Mouse (Mus musculus) spleen, adult 2 months (tissue): ENCODE data around the gene Insm1. TPM values are rescaled to one million over a fixed set of nuclear protein-coding genes. Genes with fewer than 3 reads are reported as not detected.

Experiments used
- DNase-seq, 2 experiments: peaks; one replicate each; pipeline versions ENCODE4 v3.0.0 to v3.0.0-alpha.2; 2012 to 2021; ENCODE audit warnings: low spot score in 2 of 2, low read depth in 1 of 2
- H3K27ac ChIP-seq: fragments of 200-500 bp; 2 replicates; pipeline ENCODE4 v1.5.1; 2012; ENCODE audit warnings: low read length, inconsistent platforms; ENCODE audit not compliant: insufficient read depth
- H3K27me3 ChIP-seq: fragments of 200-500 bp; 2 replicates; pipeline ENCODE4 v1.6.1; 2012; ENCODE audit warnings: mild to moderate bottlenecking, moderate library complexity, low read length, inconsistent platforms; ENCODE audit not compliant: control insufficient read depth, insufficient read depth
- H3K36me3 ChIP-seq: fragments of 200-500 bp; 2 replicates; pipeline ENCODE4 v1.6.1; 2012; ENCODE audit warnings: mild to moderate bottlenecking, low read length, inconsistent platforms; ENCODE audit not compliant: control insufficient read depth, insufficient read depth
- H3K4me1 ChIP-seq: fragments of 200-500 bp; 2 replicates; pipeline ENCODE4 v1.6.1; 2011; ENCODE audit warnings: inconsistent platforms; ENCODE audit not compliant: control insufficient read depth, insufficient read depth, insufficient read length
- H3K4me3 ChIP-seq: fragments of 200-500 bp; 2 replicates; pipeline ENCODE4 v1.5.1; 2011; ENCODE audit warnings: mild to moderate bottlenecking, inconsistent platforms; ENCODE audit not compliant: insufficient read depth, insufficient read length; ENCODE audit errors: extremely low read depth
- CTCF ChIP-seq: fragments of 200-500 bp; IDR thresholded peaks from 2 replicates; pipeline ENCODE4 v1.5.1; 2011; ENCODE audit warnings: mild to moderate bottlenecking, inconsistent platforms; ENCODE audit not compliant: insufficient read depth, insufficient read length, insufficient replicate concordance; ENCODE audit errors: extremely low read depth
- POLR2A ChIP-seq: fragments of 200-500 bp; IDR thresholded peaks from 2 replicates; pipeline ENCODE4 v1.6.1; 2011; ENCODE audit warnings: low read depth, low read length, inconsistent platforms
- WGBS: fragments of 180-500 bp; shearing (Covaris S2); methylation state at CpG from one replicate; pipeline ENCODE4 v1.1.7; 2018; 5-methylcytosine and 5-hydroxymethylcytosine counted together
- polyA plus RNA-seq: library from polyadenylated mRNA; depleted of rRNA; stranded (reverse); fragments of >200 nt; gene quantifications from 2 replicates; pipeline ENCODE4 v1.2.3, GENCODE M21; 2012; rRNA removed

The Insm1 gene
- 1.3 and 3.1 TPM in 2 replicates for polyA plus RNA-seq

DNA sequence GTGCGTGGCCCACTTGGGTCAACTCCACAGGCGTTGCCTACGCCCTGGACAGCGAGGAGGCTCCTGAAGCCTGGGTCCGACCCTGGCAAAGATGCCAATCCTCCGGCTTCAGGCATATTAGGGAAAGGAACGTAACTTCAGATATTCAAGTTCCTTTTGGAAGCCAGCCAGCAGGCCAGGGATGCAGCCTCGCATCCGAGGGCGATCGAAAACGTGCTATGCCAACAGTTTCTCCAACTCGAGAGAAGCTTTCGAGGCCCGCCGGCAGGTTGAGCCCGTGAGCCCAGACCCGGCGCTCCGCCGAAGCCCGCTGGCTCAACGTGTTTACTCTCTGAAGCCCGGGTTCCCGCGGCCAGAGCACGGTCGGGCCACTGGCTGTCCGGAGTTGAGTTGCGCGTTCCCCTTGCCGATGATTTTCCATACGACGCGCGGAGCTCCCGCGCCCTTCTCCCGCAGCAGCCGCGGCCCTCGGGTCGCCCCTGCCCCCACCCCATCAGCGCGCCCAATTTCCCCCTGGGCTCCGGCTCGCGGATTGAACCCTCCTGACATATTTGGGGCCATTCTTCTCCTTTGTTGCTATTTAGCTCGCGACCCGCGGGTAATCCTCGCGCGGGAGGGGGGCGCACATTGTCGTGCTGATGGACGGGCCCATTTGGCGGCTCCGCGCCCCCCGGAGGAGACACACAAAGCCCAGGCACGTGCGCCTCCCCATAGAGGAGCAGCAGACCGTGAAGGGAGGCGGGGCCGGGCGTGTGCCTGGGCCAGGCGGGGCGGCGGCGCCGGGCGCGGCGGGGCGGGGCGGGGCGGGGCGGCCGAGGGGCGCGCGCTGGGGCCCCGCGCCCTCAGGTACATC, at the start of gene Insm1:
Insm1 (plus strand) TSS at position 846 of the 853 bp plus-strand sequence.
- Histone ChIP-seq H3K27ac (no peak within 1 kb of the TSS), H3K4me1 (peaks cover 36% of the 10 kb centered on the region), H3K36me3 (no peaks in the 10 kb centered on the region), H3K4me3 (peak within 1 kb of the TSS; percentile 48), H3K27me3 (peaks cover 53% of the 10 kb centered on the region)
- DNase-seq: no peak
- under 1% methylated on average over 86 of the region's 86 CpGs for WGBS
- TF ChIP-seq POLR2A: no peak
- no peak for TF ChIP-seq CTCF

DNA sequence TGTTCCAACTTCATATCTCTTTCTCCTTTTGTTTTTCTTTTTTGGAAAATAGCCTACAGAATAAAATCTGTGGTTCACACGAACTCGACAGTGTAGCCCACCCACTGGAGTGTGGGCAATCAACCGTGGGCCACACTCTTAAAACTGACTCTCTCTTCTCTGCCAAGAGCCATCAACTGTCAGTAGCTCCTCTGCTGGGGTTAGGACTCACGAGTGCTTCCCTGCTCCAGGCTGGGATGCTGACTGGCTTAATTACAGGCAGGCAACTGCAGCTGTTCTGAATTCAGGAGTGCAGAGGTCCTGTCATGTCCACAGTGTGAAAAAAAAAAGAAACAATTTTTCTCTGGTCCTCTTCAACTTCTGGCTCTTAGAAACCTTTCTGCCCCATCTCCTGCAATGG, 49.6 kb upstream of the Insm1 start:
- H3K36me3 ChIP-seq: no peaks in the 10 kb centered on the region
- 73% methylated on average over 4 of the region's 4 CpGs for WGBS
- no peaks in the 10 kb centered on the region for H3K27me3 ChIP-seq
- no peak for TF ChIP-seq CTCF
- TF ChIP-seq POLR2A: no peak
- no peak overlapping the region for H3K4me3 ChIP-seq
- no peak for DNase-seq
- H3K27ac ChIP-seq: no peak overlapping the region
- H3K4me1 ChIP-seq: no peaks in the 10 kb centered on the region

DNA sequence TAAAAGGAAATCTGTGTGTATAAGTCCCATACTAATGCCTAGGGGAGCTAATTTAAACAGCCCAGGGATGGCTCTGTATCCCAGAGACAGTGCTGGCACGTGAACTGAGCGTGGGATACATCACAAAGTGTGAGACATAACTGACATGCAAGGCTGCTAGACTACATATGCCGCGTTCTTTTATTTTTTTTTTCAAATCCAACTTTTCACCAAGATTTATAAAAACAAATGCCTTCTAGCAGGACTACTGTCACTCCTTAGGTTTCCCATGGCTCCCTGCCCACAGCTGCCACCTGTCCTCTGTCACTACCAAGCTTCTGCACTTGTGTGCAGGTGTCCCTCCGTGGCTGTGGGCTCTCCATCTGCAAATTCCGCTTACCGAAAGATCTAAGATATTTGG, 47.5 kb upstream of the Insm1 start:
- Histone ChIP-seq H3K36me3 (no peaks in the 10 kb centered on the region), H3K4me3 (no peak overlapping the region), H3K27me3 (no peaks in the 10 kb centered on the region), H3K4me1 (no peaks in the 10 kb centered on the region), H3K27ac (no peak overlapping the region)
- TF ChIP-seq POLR2A (no peak), CTCF (no peak)
- no peak for DNase-seq
- WGBS: 91% methylated on average over 7 of the region's 7 CpGs

DNA sequence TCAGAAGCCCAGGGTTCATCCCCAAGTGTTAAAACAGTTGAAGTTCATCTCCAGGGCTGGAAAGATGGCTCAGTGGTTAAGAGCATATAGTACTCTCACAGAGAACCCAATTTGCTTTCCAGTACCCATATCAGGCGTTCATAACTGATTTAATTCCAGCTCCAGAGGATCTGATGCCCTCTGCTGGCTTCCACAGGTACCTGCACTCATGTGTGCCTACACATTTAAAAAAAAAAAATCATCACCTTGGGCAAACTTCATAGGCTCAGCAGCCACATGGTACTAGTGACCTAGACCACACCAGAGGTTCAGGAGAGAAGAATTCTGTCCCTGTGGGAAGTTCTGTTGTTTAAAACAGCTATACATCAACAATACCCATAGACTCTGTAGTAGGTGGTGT, 43.0 kb upstream of the Insm1 start:
- Histone ChIP-seq H3K4me1 (no peaks in the 10 kb centered on the region), H3K4me3 (no peak overlapping the region), H3K36me3 (no peaks in the 10 kb centered on the region), H3K27ac (no peak overlapping the region), H3K27me3 (no peaks in the 10 kb centered on the region)
- TF ChIP-seq POLR2A (no peak), CTCF (no peak)
- 73% methylated on average over 1 of the region's 1 CpGs for WGBS
- DNase-seq: no peak

DNA sequence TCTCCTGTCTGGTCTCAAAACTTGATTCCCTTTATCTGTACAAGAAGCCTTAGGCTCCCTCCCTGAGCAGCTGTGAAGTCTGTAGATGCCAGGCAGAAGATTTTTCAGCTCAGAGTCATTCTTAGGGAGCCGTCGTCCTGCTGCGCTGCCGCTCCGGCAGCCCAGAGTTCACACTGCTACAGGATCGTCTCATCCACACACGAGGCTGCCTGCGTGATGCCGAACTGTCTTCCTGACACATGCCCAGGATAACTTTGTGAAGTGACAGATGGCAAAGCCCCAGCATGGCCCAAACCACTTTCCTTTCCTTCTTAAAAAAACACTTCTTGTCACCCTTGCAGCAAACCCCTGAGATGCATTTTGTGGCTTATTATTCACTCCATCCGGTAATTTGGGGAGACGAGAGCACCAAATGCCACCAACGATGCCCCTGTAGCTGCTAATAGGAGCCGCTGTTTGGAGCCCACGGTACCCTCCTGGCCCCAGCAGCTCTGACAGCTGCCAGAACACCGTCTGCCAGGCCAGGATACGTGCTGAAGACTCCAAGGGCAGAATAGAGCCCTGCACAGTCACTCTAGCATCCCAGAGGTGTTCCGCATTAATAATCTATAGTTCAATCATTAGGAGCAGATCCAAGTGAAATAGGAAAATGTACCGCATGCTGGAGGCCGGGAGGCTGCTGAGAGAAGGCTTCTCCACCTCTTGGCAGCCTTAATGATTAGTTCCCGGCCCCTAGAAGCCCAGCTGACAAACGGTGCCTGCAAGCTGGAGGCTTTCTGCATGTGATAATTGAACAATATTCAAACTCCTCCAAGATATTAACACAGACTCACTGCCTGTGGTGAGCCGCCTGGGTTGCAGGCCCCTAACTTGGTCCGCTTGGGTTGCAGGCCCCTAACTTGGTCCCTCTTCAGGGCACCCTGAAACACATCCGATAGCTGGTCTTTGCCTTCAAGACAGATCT, 37.6 kb upstream of the Insm1 start:
- H3K4me3 ChIP-seq: no peak overlapping the region
- no peaks in the 10 kb centered on the region for H3K36me3 ChIP-seq
- no peaks in the 10 kb centered on the region for H3K27me3 ChIP-seq
- no peak overlapping the region for H3K27ac ChIP-seq
- DNase-seq: no peak
- 90% methylated on average over 24 of the region's 24 CpGs for WGBS
- no peak for TF ChIP-seq POLR2A
- no peak for TF ChIP-seq CTCF
- H3K4me1 ChIP-seq: no peaks in the 10 kb centered on the region

DNA sequence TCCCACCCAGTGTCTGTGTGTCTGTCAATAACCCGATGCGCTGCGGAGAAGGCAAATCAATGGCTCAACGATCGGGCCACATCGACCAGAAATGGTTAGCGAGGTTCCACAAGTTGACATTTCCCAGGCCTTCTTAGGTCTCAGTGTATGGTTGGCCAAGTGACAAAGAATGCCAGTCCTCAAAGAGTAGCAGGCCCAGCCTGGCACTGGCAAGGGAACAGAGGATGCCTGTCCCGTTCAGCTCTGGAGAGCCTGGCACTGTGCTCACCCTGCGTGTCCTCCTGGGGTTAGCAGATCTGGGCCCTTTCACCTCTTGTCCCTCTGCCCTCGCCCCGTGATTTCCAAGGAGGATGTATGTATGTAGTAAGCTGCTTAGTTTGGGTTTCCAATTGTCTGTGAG, 25.6 kb upstream of the Insm1 start:
- no peak overlapping the region for H3K4me3 ChIP-seq
- 91% methylated on average over 11 of the region's 11 CpGs for WGBS
- no peak overlapping the region for H3K27ac ChIP-seq
- no peak for TF ChIP-seq POLR2A
- TF ChIP-seq CTCF: no peak
- H3K27me3 ChIP-seq: no peaks in the 10 kb centered on the region
- no peak for DNase-seq
- H3K4me1 ChIP-seq: peaks cover 6% of the 10 kb centered on the region; the same call in 1 of the 2 replicates
- H3K36me3 ChIP-seq: no peaks in the 10 kb centered on the region
